Mouse (Mus musculus) liver, postnatal 0 days (tissue): Measurements from ENCODE around the gene Cflar.

ENCODE experiments used
- CTCF ChIP-seq: sonication (generic); IDR thresholded peaks from 2 replicates; pipeline ENCODE4 v1.5.1; 2016; ENCODE audit warnings: antibody characterized with exemption, low read depth
- EP300 ChIP-seq: IDR thresholded peaks from 2 replicates; pipeline ENCODE4 v1.6.1; 2016; ENCODE audit warnings: antibody characterized with exemption, low read depth, mild to moderate bottlenecking

- no peak for TF ChIP-seq CTCF
- no peak for TF ChIP-seq EP300
These were observed 25.7 kb downstream of the Cflar start for GRCm38 (mm10) chr1:58736968-58737367.
